Mouse (Mus musculus): ENCODE results near the gene Ugt1a9.

- TF ChIP-seq CTCF (IDR thresholded peaks at IDR 0.05; ENCODE audit: low read depth) (no peak), EP300 (IDR thresholded peaks at IDR 0.05; ENCODE audit: low read depth) (no peak)
Measured at GRCm38 (mm10) chr1:88070902-88071301, 302 bp downstream of the Ugt1a9 start.
